Comparison of ENCODE assay signal across 13 mouse cellular contexts in genomic region chr6:144498177-144498576, GRCm38 (mm10).
DNase-seq lines count a peak whose midpoint lies in the region; ATAC-seq and TF ChIP-seq lines count a peak whose summit lies in the region.
"Had no signal": no experiment of that assay in that cellular context is flagged by ENCODE, and none has a peak within 500 bp of the region (broad histone marks: within the 10 kb centered on the region; RNA-seq: fewer than 3 reads in every experiment).

No protein-coding gene starts in this region.

- DNase-seq in liver, adult 2 months (ENCODE audit: extremely low read depth, low read depth, low spot score) = no peak
- peak; percentile 55 for DNase-seq in R1 (ENCODE audit: low read depth, low spot score)
- DNase-seq in stomach, postnatal 0 days (ENCODE audit: low spot score) = no peak
- DNase-seq in heart, postnatal 25 days (ENCODE audit: low spot score) = no peak
- DNase-seq in heart, adult 9 months (ENCODE audit: low spot score in 2 of 2) = no peak
- DNase-seq: gastrocnemius, postnatal 25 days; heart, postnatal 4 days; lung, postnatal 36 days; retina, postnatal 1 day had no signal

- TF ChIP-seq EP300 in stomach, postnatal 0 days (optimal IDR thresholded peaks at IDR 0.05) = no peak

- ATAC-seq in liver, embryonic 12.5 days = no peak
- no peak for ATAC-seq in stomach, postnatal 0 days (ENCODE audit: low FRiP score, low TSS enrichment)

- no peak for TF ChIP-seq POLR2A in liver, adult 2 months (IDR thresholded peaks at IDR 0.05; ENCODE audit: extremely low read depth, insufficient read depth, low read length)

- H3K4me2 ChIP-seq in liver, embryonic 12.5 days = no peak overlapping the region
- H3K4me2 ChIP-seq in stomach, postnatal 0 days (replicated peaks; ENCODE audit: low read depth) = no peak overlapping the region

- H3K27ac ChIP-seq in liver, adult 2 months (replicated peaks; ENCODE audit: insufficient read depth, low read depth, low read length) = no peak overlapping the region
- H3K27ac ChIP-seq in liver, embryonic 12.5 days = no peak overlapping the region
- no peak overlapping the region for H3K27ac ChIP-seq in stomach, postnatal 0 days (replicated peaks)
- H3K27ac ChIP-seq: forebrain, embryonic 10.5 days had no signal

- WGBS in liver, adult 2 months = 97% methylated on average over 5 of the region's 5 CpGs
- WGBS in liver, embryonic 12.5 days (ENCODE audit: insufficient replicate concordance) = 85% methylated on average over 5 of the region's 5 CpGs
- 96% methylated on average over 5 of the region's 5 CpGs for WGBS in stomach, postnatal 0 days

- no peaks in the 10 kb centered on the region for H3K9me3 ChIP-seq in liver, embryonic 12.5 days (replicated peaks)
- no peaks in the 10 kb centered on the region for H3K9me3 ChIP-seq in E14TG2a.4 (ENCODE audit: low read length)
- no peaks in the 10 kb centered on the region for H3K9me3 ChIP-seq in stomach, postnatal 0 days (ENCODE audit: control insufficient read depth, low read length)

- H3K27me3 ChIP-seq in liver, adult 2 months (ENCODE audit: control insufficient read depth, insufficient read depth, low read length) = no peaks in the 10 kb centered on the region
- H3K27me3 ChIP-seq in liver, embryonic 12.5 days (replicated peaks) = no peaks in the 10 kb centered on the region
- H3K27me3 ChIP-seq in E14TG2a.4 (ENCODE audit: insufficient read depth, low read length) = no peaks in the 10 kb centered on the region
- no peaks in the 10 kb centered on the region for H3K27me3 ChIP-seq in stomach, postnatal 0 days (ENCODE audit: control insufficient read depth, insufficient read depth, low read length)

- H3K9ac ChIP-seq in liver, adult 2 months (ENCODE audit: low read depth, low read length) = no peak overlapping the region
- no peak overlapping the region for H3K9ac ChIP-seq in liver, embryonic 12.5 days
- H3K9ac ChIP-seq in stomach, postnatal 0 days (ENCODE audit: low read length) = no peak overlapping the region

- no peak overlapping the region for H3K4me3 ChIP-seq in liver, adult 2 months (ENCODE audit: insufficient read depth, low read depth, low read length)
- no peak overlapping the region for H3K4me3 ChIP-seq in liver, embryonic 12.5 days
- H3K4me3 ChIP-seq in E14TG2a.4 (replicated peaks; ENCODE audit: low read length) = no peak overlapping the region
- no peak overlapping the region for H3K4me3 ChIP-seq in stomach, postnatal 0 days (ENCODE audit: low read depth, low read length)
- H3K4me3 ChIP-seq: forebrain, embryonic 10.5 days; myocyte had no signal

- H3K36me3 ChIP-seq in liver, adult 2 months (ENCODE audit: control insufficient read depth, insufficient read depth, low read length) = no peaks in the 10 kb centered on the region
- no peaks in the 10 kb centered on the region for H3K36me3 ChIP-seq in liver, embryonic 12.5 days
- no peaks in the 10 kb centered on the region for H3K36me3 ChIP-seq in E14TG2a.4 (ENCODE audit: insufficient read depth, low read length)
- H3K36me3 ChIP-seq in stomach, postnatal 0 days (ENCODE audit: control insufficient read depth, insufficient read depth, low read length) = no peaks in the 10 kb centered on the region

- no peaks in the 10 kb centered on the region for H3K4me1 ChIP-seq in liver, adult 2 months (ENCODE audit: control insufficient read depth, insufficient read depth, low read length)
- no peaks in the 10 kb centered on the region for H3K4me1 ChIP-seq in liver, embryonic 12.5 days
- peaks cover 5% of the 10 kb centered on the region; the same call in 1 of the 2 replicates for H3K4me1 ChIP-seq in E14TG2a.4 (replicated peaks; ENCODE audit: low read depth, low read length)
- no peaks in the 10 kb centered on the region for H3K4me1 ChIP-seq in stomach, postnatal 0 days (replicated peaks; ENCODE audit: control insufficient read depth, insufficient read depth)

- TF ChIP-seq CTCF in liver, adult 2 months (IDR thresholded peaks at IDR 0.05; ENCODE audit: low read depth, low read length) = peak; percentile 59
- peak; percentile 66 for TF ChIP-seq CTCF in E14TG2a.4 (conservative IDR thresholded peaks at IDR 0.05; ENCODE audit: low read length)
- TF ChIP-seq CTCF in stomach, postnatal 0 days (IDR thresholded peaks at IDR 0.05; ENCODE audit: low read depth) = peak; percentile 51

- no peaks in the 10 kb centered on the region for H3K79me2 ChIP-seq in liver, adult 2 months (ENCODE audit: control insufficient read depth, insufficient read depth, low read length)

- intact Hi-C loops in heart, postnatal 25 days (cut with DNase I) = no loop called here
